Comparison of ENCODE assay signal across 25 mouse cellular contexts in the genomic region with DNA sequence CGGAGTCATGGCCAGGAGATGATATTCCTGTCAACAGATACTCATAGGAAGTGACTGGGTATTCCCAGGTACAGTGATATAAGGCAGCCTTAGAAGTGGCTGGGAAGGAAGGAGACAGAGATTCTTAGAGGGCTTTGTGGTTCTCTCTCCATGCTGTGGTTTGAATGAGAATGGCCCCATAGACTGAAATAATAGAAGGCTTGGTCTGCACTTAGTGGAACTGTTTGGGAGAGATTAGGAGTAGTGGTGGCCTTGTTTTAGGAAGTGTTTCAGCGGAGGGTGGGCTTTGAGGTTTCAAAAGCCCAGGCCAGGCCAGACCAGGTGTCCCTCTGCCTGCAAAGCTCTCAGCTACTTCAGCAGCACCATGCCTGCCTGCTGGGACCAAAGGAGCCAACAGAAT.
DNase-seq lines count a peak whose midpoint lies in the region; ATAC-seq and TF ChIP-seq lines count a peak whose summit lies in the region.
"Had no signal": no experiment of that assay in that cellular context is flagged by ENCODE, and none has a peak within 500 bp of the region (broad histone marks: within the 10 kb centered on the region; RNA-seq: fewer than 3 reads in every experiment).

No protein-coding gene starts in this region.

- no peak for ATAC-seq in megakaryocyte progenitor cell, adult 5-6 weeks (replicated peaks; ENCODE audit: poor library complexity)
- ATAC-seq: activated CD4-positive, CD25-positive, alpha-beta regulatory T cell, adult 4 months; CD4-positive, CD25-positive, alpha-beta regulatory T cell, adult 4 months; Patski had no signal

- no peak overlapping the region for H3K9ac ChIP-seq in ES-E14 (ENCODE audit: insufficient read depth, low read depth, low read length, poor library complexity, severe bottlenecking)

- no peaks in the 10 kb centered on the region for H3K36me3 ChIP-seq in ES-E14 (ENCODE audit: control insufficient read depth, insufficient read depth, low read length, poor library complexity, severe bottlenecking)
- H3K36me3 ChIP-seq: G1E had no signal

- no peak overlapping the region for H3K4me3 ChIP-seq in ES-E14 (ENCODE audit: insufficient read depth in 1 of 2, low read depth in 1 of 2, low read length in 2 of 2, poor library complexity in 1 of 2, severe bottlenecking in 1 of 2)

- in situ Hi-C loops in ES-E14 (cut with MboI; ENCODE audit: low sequenced_read_pairs in 2 of 2, unreplicated experiment in 2 of 2) = no loop called here

- no peak overlapping the region for H3K27ac ChIP-seq in ES-E14 (ENCODE audit: insufficient read depth, low read depth, low read length, poor library complexity, severe bottlenecking)

- no peaks in the 10 kb centered on the region for H3K9me3 ChIP-seq in ES-E14 (ENCODE audit: control insufficient read depth, insufficient read depth, low read depth, low read length)
- H3K9me3 ChIP-seq: G1E had no signal

- no peaks in the 10 kb centered on the region for H3K4me1 ChIP-seq in ES-E14 (ENCODE audit: control insufficient read depth in 2 of 2, insufficient read depth in 2 of 2, low read length in 2 of 2, poor library complexity in 1 of 2)

- DNase-seq in ES-CJ7 (ENCODE audit: low read depth, low spot score) (peak; percentile 50), ES-E14 (ENCODE audit: low read depth, low spot score) (peak; percentile 31), R1 (ENCODE audit: low read depth, low spot score) (peak; percentile 53), ZHBTc4 (ENCODE audit: low read depth, low spot score) (peak; percentile 67)
- no peak for DNase-seq in heart, postnatal 4 days
- no peak for DNase-seq in kidney, postnatal 25 days
- no peak for DNase-seq in kidney, adult 18-20 months
- DNase-seq: adrenal gland, adult 2 months; adrenal gland, adult 8-10 months; adrenal gland, postnatal 10 days; adrenal gland, postnatal 14 days; adrenal gland, postnatal 25 days; adrenal gland, postnatal 36 days; B cell, adult 2 months; cerebellum, adult 11 months; cerebellum, adult 11-12 months; cerebellum, adult 18-20 months; cerebellum, adult 2 months; cerebellum, adult 8-10 months; cerebellum, adult 9-10 months had no signal

TF ChIP-seq in ES-E14, 5 proteins besides CTCF, POLR2A, EP300 and RAD21:
- no peak for TF ChIP-seq CHD2 (IDR thresholded peaks at IDR 0.05; ENCODE audit: low read depth, low read length)
- no peak for TF ChIP-seq MAFK (IDR thresholded peaks at IDR 0.05; ENCODE audit: insufficient read depth, low read depth, low read length)

Comparison
In these comparisons a context has a peak if more than half of its experiments do, and no peak if none do; other contexts are left out.
1. DNase-seq: peak in ES-CJ7 (single experiment), ES-E14 (single experiment), R1 (single experiment) and ZHBTc4 (single experiment); none in heart, postnatal 4 days (single experiment), kidney, postnatal 25 days (0 of 2) and kidney, adult 18-20 months (single experiment).